8 mouse cellular contexts compared by ENCODE assay signal in the genomic region with DNA sequence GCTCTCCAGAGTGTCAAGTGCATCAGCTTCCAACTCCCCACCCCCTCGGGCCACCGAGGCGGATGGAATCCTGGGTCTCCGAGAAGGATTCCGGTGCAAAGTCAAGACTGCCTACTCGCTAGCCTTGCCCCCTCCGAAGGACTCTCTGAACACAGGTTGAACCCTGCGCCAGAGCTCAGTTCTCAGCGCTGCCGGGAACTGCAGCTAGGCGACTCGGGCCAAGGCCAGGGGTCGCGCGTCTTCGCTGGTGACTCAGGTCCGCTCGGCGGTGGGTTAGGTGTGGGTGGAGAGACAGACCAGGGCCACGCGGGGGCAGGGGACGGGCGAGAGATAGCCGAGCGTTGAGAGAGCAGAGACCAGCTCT. TPM values are rescaled to one million over a fixed set of nuclear protein-coding genes. Genes with fewer than 3 reads are reported as not detected.
DNase-seq lines count a peak whose midpoint lies in the region; ATAC-seq lines count a peak whose summit lies in the region.

No protein-coding gene starts in this region.

- H3K9ac ChIP-seq in midbrain, embryonic 12.5 days (replicated peaks): peak overlapping the region; percentile 74

- 0 out of 2 replicates have a peak, but pooled peaks have one; percentile 8 for ATAC-seq in frontal cortex, adult (ENCODE audit: low TSS enrichment)
- peak; percentile 70 for ATAC-seq in midbrain, embryonic 12.5 days (ENCODE audit: low FRiP score, low read depth)

- H3K27ac ChIP-seq in midbrain, embryonic 12.5 days (replicated peaks): peak overlapping the region; percentile 92

- DNase-seq in frontal cortex, postnatal 10 days (ENCODE audit: low spot score in 2 of 2): no peak
- DNase-seq in retina, embryonic 14.5 days (ENCODE audit: low spot score): peak; percentile 63
- DNase-seq in retina, postnatal 1 day: no peak
- peak; percentile 32 for DNase-seq in heart, postnatal 4 days
- no peak for DNase-seq in thymus, postnatal 14 days
- no peak for DNase-seq in spleen, adult 12 weeks (ENCODE audit: low spot score)

- no peaks in the 10 kb centered on the region for H3K9me3 ChIP-seq in midbrain, embryonic 12.5 days

- peak overlapping the region; percentile 94 for H3K4me2 ChIP-seq in midbrain, embryonic 12.5 days (replicated peaks)

- H3K27me3 ChIP-seq in midbrain, embryonic 12.5 days: peaks cover 35% of the 10 kb centered on the region

- no peaks in the 10 kb centered on the region for H3K36me3 ChIP-seq in midbrain, embryonic 12.5 days

- H3K4me1 ChIP-seq in midbrain, embryonic 12.5 days: peaks cover 28% of the 10 kb centered on the region

- WGBS in midbrain, embryonic 12.5 days: under 1% methylated on average over 25 of the region's 25 CpGs

- peak overlapping the region; percentile 82 for H3K4me3 ChIP-seq in midbrain, embryonic 12.5 days

RNA-seq across cellular contexts. Expression of a gene that starts 0.3 kb away (rescaled TPM):
- 10 to 100 TPM; 15.7 to 17.8 TPM for total RNA-seq in heart, postnatal 4 days (2021)
- 24.7 and 29.8 TPM in 2 replicates for polyA plus RNA-seq in midbrain, embryonic 12.5 days (2016; fragmentation: Nextera tagmentation; extraction: Ambion mirVana)

RNA-seq across cellular contexts. Expression of a gene that starts 55.5 kb away (rescaled TPM):
- 10 to 100 TPM; 10.0 to 10.9 TPM for total RNA-seq in heart, postnatal 4 days (2021)
- 53.7 TPM in 2 replicates for polyA plus RNA-seq in midbrain, embryonic 12.5 days (2016; fragmentation: Nextera tagmentation; extraction: Ambion mirVana)

Comparison
In these comparisons a context has a peak if more than half of its experiments do, and no peak if none do; other contexts are left out.
1. DNase-seq: peak in retina, embryonic 14.5 days (single experiment) and heart, postnatal 4 days (single experiment); none in frontal cortex, postnatal 10 days (0 of 2), retina, postnatal 1 day (single experiment), thymus, postnatal 14 days (single experiment) and spleen, adult 12 weeks (single experiment).